Mouse (Mus musculus) urinary bladder, postnatal 10 days (tissue): Measurements from ENCODE around the gene Mxi1.

Source experiments
- DNase-seq: peaks from one replicate; pipeline ENCODE4 v3.0.0; 2022; ENCODE audit warnings: low spot score

Gene Mxi1

GRCm38 (mm10) chr19:53423816-53424465, 113.6 kb downstream of the Mxi1 start:
- DNase-seq = no peak

- DNase-seq = no peak
Observed at GRCm38 (mm10) chr19:53424629-53425028, 114.3 kb downstream of the Mxi1 start.
